Mouse (Mus musculus) cerebellum, adult 2 months (tissue): ENCODE results near the gene Sec14l3.

ENCODE experiments used
- CTCF ChIP-seq: fragments of 200-500 bp; IDR thresholded peaks from 2 replicates; pipeline ENCODE4 v1.5.1; 2011; ENCODE audit warnings: low read depth, mild to moderate bottlenecking, control low read depth, low read length, moderate library complexity, borderline replicate concordance; ENCODE audit not compliant: insufficient read depth
- POLR2A ChIP-seq: fragments of 200-500 bp; IDR thresholded peaks from 2 replicates; pipeline ENCODE4 v1.6.1; 2011; ENCODE audit warnings: low read length, control low read depth, borderline replicate concordance; ENCODE audit not compliant: insufficient read depth

- no peak for TF ChIP-seq POLR2A
- TF ChIP-seq CTCF: no peak
Observed at GRCm38 (mm10) chr11:4076633-4077032, 12.0 kb downstream of the Sec14l3 start.
